Mouse (Mus musculus): ENCODE results near the gene B9d2. TPM values are rescaled to one million over a fixed set of nuclear protein-coding genes. Genes with fewer than 3 reads are reported as not detected.

Gene B9d2
- total RNA-seq, 1 experiment from 2014 or later = 41.0 TPM

DNA sequence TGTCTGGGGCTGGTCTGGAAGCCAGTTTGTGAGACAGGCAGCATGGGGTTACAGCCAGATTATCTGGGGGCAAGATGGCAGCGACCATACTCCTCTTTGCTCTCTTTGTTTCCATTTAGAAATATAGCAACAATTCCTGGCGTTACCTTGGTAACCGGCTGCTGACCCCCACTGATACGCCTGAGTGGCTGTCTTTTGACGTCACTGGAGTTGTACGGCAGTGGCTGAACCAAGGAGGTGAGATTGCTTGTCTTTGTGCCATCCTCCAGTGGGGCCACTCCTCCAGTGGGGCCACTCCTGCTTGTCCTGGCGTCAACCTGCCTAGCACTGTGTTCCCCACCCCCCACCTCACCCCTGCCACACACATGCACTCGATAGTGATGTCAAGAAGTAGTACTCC, 13.5 kb downstream of the B9d2 start:
- no peak for ATAC-seq (ENCODE audit: extremely low read depth, insufficient number of reproducible peaks, low FRiP score, poor library complexity, severe bottlenecking)

GRCm38 (mm10) chr7:25699851-25700250, 19.3 kb downstream of the B9d2 start:
- no peak for ATAC-seq (ENCODE audit: extremely low read depth, insufficient number of reproducible peaks, low FRiP score, poor library complexity, severe bottlenecking)

- ATAC-seq (ENCODE audit: extremely low read depth, insufficient number of reproducible peaks, low FRiP score, poor library complexity, severe bottlenecking) = peak; percentile 50; the same call in 1 of the 2 replicates
Measured at GRCm38 (mm10) chr7:25700732-25701131, 20.2 kb downstream of the B9d2 start.

DNA sequence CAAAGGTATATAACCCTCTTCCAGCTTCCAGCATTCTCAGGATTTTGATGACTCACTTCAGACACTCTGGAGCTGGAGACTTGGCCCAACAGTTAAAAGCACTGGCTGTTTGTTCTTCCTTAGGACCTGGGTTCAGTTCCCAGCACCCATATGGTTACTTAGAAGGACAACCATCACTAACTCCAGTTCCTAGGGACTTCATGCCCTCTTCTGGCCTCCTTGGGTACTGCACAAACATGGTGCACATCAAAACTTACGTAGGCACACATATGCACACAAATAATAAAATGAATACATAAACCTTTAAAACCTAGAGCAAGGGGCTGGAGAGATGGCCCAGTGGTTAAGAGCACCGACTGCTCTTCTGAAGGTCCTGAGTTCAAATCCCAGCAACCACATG, 21.8 kb downstream of the B9d2 start:
- no peak for ATAC-seq (ENCODE audit: extremely low read depth, insufficient number of reproducible peaks, low FRiP score, poor library complexity, severe bottlenecking)

DNA sequence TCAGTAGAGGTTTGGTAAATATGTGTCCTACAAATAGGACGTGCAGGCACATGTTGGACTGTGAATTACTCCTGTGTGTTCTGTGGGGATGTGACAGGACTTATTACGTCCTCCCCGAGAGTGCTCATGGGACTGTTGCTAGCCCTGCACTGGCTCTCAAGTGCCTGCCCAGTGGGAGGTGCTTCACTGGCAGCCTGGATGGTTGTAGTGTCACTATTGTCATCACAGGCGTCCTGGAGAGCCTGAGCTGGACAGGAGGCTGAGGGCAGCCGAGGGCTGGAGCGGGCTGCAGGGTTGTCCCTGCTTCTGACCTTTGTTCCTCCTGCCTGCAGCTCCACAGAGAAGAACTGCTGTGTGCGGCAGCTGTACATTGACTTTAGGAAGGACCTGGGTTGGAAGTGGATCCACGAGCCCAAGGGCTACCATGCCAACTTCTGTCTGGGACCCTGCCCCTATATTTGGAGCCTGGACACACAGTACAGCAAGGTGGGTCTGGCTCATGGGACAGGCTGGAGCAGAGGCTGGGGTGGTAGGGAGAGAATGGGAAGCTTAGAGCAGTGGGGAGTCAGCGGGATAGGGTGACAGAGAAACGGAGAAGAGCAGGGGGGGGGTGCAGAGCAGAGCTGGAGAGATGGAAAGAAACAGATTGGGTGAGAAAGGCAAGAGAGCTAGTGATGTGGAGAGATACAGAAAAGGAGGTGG, 23.4 kb downstream of the B9d2 start:
- ATAC-seq (ENCODE audit: extremely low read depth, insufficient number of reproducible peaks, low FRiP score, poor library complexity, severe bottlenecking) = no peak

DNA sequence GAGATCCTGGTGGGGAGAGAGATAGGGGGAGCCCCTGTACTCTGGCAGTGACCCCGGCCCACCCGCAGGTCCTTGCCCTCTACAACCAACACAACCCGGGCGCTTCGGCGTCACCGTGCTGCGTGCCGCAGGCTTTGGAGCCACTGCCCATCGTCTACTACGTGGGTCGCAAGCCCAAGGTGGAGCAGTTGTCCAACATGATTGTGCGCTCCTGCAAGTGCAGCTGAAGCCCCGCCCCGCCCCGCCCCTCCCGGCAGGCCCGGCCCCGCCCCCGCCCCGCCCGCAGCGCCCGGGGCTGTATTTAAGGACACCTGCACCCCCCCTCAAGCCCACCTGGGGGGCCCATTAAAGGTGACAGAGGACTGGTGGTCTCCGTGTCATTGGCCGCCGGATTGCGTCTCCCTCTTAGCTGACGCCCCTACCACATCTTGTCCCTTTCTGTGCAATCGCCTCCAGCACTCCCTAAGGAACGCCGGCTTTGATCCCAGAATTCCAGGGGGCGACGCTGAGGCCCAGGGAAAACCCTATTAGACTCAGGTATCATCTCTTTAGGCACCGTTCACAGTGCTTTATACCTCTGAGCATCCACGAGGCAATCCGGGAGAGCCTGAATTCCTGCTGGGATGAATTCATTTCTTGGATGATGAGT, 24.3 kb downstream of the B9d2 start:
- ATAC-seq (ENCODE audit: extremely low read depth, insufficient number of reproducible peaks, low FRiP score, poor library complexity, severe bottlenecking) = no peak

GRCm38 (mm10) chr7:25705801-25706251, 25.2 kb downstream of the B9d2 start:
- no peak for ATAC-seq (ENCODE audit: extremely low read depth, insufficient number of reproducible peaks, low FRiP score, poor library complexity, severe bottlenecking)

DNA sequence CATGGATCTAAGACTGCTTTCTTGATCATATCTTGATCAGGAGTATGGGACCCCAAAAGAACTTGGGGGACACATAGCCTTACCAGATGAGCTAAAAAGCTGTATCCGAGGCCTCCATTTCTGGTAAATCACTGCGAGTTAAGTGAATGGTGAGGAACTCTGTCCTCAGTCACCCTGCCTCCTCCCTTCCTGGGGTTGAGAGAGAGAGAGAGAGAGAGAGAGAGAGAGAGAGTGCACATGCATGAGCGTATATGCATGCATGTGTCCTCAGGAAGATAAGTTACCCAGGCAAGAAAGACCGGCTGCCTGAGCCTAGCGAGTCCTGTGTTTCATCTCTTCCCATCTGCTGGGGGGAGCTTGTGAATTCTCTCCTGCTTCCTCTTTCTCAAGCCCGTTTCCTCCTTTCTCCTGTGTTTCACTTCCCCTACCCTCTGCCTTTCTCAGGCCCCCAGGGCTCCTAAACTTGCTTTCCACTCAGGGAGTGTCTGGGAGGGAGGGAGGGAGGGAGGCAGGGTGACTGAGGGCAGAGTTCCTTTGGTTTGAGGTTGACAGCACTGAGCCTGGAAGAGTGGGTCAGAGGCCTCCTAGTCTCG, 26.1 kb downstream of the B9d2 start:
- ATAC-seq (ENCODE audit: extremely low read depth, insufficient number of reproducible peaks, low FRiP score, poor library complexity, severe bottlenecking) = peak; percentile 21; the same call in 1 of the 2 replicates

DNA sequence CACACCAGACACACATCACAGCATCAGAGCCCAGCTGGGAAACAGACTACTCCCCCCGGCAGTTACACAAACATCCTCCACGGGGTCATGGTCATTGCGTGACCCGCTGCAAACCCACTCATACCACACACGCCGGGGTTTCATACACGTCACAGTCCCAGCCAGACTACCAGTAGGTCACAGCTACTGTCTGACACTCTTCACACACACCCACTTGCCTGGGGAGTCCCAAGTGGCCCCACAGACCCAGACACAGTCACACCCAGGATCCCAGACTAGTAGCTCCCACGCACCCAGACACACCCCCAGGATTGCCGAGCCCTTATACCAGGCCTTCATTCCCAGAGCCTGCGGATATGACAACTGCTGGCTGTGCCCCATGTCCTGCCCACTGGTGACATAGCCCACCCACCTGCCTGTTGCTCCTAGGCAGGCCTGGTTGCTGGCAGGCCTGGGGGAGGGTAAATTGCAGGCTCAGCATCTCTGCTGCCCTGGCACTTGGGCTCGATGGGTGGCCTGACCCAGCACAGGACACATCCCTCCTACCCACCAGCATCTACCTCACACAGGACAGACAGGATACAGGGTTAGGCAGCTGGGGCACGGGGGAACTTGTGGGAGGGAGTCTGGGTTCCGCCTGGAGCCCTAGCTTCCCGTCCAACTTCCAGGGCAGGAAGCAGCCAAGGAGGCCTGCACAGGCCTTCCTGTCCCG, 27.2 kb downstream of the B9d2 start:
- ATAC-seq (ENCODE audit: extremely low read depth, insufficient number of reproducible peaks, low FRiP score, poor library complexity, severe bottlenecking) = peak; percentile 70

DNA sequence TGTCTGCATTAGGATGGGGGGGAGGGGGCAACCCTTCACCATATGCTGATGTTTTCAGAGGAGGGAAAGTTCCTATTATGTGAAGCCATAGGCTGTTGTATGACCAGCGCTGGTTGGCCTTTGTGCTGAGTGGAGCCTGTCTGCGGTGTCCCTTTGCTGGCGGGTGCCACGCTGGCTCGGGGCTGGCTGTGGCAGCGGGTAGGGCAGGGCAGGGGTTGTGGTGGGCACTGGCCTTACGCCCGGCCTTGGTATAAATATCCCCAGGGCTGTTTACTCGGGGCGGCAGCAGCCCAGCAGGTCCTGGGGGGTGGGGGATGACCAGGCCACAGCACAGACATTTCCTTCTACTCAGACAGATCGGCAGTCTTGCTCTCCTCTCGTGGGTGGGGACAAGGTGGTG, 29.4 kb downstream of the B9d2 start:
- ATAC-seq (ENCODE audit: extremely low read depth, insufficient number of reproducible peaks, low FRiP score, poor library complexity, severe bottlenecking) = no peak

DNA sequence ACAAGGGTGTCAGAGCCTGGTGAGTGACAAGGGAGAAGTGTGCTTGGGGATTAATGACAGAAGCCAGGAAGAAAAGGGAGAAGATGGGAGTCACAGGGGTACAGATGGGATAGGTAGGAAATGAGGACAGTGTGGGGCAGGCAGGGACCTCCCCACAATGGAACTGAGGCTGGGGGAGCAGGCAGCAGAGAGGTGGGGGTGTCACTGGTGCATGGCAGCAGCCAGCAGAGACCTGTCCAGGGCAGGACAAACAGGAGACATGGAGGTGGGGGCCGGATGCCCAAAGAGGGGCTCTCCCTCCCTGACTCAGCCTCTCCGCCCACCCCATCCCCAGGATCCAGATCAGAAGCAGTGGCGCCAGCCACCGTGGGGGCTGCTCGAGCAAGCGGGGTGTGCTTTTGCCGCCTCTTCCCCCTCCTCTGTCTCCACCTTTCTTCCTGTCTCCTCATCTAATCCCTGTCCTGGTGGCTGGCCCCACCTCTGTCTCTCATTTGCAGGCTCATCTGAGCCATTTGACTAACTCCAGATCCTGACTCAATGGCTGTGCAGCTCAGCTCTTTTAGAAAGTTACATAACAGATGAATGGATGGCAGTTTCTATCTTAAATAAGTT, 30.0 kb downstream of the B9d2 start:
- ATAC-seq (ENCODE audit: extremely low read depth, insufficient number of reproducible peaks, low FRiP score, poor library complexity, severe bottlenecking) = no peak

- no peak for ATAC-seq (ENCODE audit: extremely low read depth, insufficient number of reproducible peaks, low FRiP score, poor library complexity, severe bottlenecking)
Measured at GRCm38 (mm10) chr7:25711165-25711564, 30.6 kb downstream of the B9d2 start.

GRCm38 (mm10) chr7:25711731-25712197, 31.2 kb downstream of the B9d2 start:
- ATAC-seq (ENCODE audit: extremely low read depth, insufficient number of reproducible peaks, low FRiP score, poor library complexity, severe bottlenecking) = no peak

DNA sequence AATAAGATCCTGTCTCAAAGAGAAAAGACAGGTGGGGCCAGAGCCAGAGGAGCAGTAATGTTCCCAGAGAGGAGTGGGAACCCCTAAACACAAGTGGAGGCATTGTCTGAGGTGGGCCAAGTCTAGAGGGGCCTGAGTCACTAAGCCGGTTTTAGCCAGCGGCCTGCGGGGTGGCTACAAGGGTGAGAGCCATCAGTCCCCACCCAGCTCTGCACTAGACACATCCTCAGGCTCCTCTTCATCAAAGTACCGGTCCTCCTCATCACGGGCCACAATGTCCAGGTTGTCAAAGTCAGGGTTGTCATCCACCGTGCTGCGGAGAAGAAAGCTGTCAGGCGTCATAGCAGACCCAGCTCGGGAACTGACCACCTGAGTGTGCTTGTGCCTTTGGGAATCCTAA, 32.2 kb downstream of the B9d2 start:
- ATAC-seq (ENCODE audit: extremely low read depth, insufficient number of reproducible peaks, low FRiP score, poor library complexity, severe bottlenecking) = no peak

DNA sequence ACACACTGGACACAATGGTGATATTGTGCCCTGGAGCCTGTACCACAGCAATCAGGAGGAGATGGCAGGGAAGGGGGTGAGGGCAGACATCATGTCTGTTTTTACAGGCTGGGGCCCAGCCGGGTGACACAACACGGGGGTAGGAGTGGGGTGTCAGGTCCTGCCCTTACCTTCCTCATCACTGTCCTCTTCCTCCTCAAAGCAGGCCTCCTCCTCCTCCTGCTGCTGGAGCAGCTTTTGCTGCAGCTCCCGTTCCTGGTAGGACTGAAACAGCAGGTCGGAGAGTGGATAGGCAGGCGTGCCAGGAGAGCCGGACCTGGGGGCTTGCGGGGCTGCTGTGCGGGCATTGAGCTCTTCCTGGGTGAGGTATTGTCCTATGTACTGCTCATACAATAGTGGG, 34.0 kb downstream of the B9d2 start:
- no peak for ATAC-seq (ENCODE audit: extremely low read depth, insufficient number of reproducible peaks, low FRiP score, poor library complexity, severe bottlenecking)

DNA sequence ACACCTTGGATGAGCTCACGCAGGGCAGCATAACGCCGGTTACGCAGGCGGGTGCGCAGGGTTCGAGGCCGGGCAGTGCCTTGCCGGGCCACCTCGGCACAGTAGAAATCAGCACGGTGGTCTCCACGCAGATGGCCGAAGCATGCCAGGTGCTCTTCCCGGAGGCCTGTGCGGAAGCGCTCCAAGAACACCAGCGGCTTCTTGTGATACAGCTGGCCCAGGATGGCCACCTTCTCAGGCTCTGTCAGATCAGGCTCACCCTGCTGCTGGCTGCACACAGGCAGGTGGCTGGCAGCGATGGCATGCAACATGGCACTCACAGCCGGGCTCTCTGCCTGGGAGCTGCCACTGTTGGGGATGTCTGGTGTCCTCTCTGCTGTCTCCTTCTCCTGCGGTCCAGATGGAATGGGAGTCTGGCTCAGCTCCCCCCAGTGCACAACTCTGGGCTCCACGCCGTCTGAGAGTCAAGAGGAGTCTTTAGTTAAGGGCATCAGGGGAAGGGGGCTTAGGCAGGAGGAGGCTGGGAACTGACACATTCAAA, 35.2 kb downstream of the B9d2 start:
- no peak for ATAC-seq (ENCODE audit: extremely low read depth, insufficient number of reproducible peaks, low FRiP score, poor library complexity, severe bottlenecking)

- ATAC-seq (ENCODE audit: extremely low read depth, insufficient number of reproducible peaks, low FRiP score, poor library complexity, severe bottlenecking) = no peak
Measured at GRCm38 (mm10) chr7:25717478-25717877, 36.9 kb downstream of the B9d2 start.

DNA sequence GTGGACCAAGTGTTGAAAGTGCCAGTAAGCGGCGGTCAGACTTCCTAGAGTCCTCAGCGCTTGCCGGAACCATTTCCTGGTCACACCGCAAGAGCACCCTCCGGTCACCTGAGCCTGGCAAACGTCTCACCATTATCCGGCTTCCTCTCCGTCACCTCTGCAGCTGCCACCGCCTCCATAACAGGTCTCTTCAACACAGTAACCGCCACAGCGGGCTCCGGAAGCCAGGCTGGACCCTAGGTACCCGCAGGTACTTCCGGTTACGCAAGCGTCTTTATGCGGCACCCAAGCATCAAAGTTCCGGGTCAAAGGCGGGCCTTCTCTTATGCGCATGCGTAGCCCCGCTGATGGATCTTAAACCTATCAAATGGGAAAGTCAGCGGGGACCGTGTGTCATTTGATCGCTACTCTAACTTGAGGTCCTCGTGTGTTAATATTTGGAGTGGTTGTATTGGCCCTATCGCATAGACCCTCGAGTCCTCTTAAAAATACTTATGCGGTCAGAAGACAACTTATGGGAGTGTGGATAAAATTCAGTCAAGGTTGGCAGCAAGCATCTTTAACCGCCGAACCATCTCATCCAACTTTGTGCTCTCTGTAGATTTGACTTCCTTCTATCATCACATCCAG, 38.3 kb downstream of the B9d2 start, which contains the start of gene Ccdc97:
Gene Ccdc97, minus strand, starts transcription at position 301 of the 630 bp plus-strand sequence.
- peak; percentile 87 for ATAC-seq (ENCODE audit: extremely low read depth, insufficient number of reproducible peaks, low FRiP score, poor library complexity, severe bottlenecking)
